Comparison of ENCODE assay signal across 18 mouse cellular contexts in genomic region chr10:56599923-56600322, GRCm38 (mm10).
DNase-seq lines count a peak whose midpoint lies in the region; ATAC-seq and TF ChIP-seq lines count a peak whose summit lies in the region.
"Had no signal": no experiment of that assay in that cellular context is flagged by ENCODE, and none has a peak within 500 bp of the region (broad histone marks: within the 10 kb centered on the region; RNA-seq: fewer than 3 reads in every experiment).

No protein-coding gene starts in this region.

- H3K36me3 ChIP-seq in intestine, postnatal 0 days (ENCODE audit: control insufficient read depth, insufficient read depth), result no peaks in the 10 kb centered on the region
- H3K36me3 ChIP-seq in intestine, embryonic 15.5 days, result no peaks in the 10 kb centered on the region
- no peaks in the 10 kb centered on the region for H3K36me3 ChIP-seq in kidney, adult 2 months (ENCODE audit: control insufficient read depth, insufficient read depth, low read length)
- no peaks in the 10 kb centered on the region for H3K36me3 ChIP-seq in forebrain, embryonic 11.5 days (ENCODE audit: control insufficient read depth, insufficient read depth, low read length)
- H3K36me3 ChIP-seq: embryonic facial prominence, embryonic 13.5 days; forebrain, embryonic 12.5 days; limb, embryonic 15.5 days; midbrain, embryonic 12.5 days; stomach, embryonic 15.5 days had no signal

- H3K4me1 ChIP-seq in intestine, postnatal 0 days (replicated peaks; ENCODE audit: control insufficient read depth, insufficient read depth, low read length), result no peaks in the 10 kb centered on the region
- H3K4me1 ChIP-seq in intestine, embryonic 15.5 days (replicated peaks), result no peaks in the 10 kb centered on the region
- no peaks in the 10 kb centered on the region for H3K4me1 ChIP-seq in kidney, adult 2 months (ENCODE audit: control insufficient read depth, insufficient read depth, low read length)
- H3K4me1 ChIP-seq in forebrain, embryonic 11.5 days (replicated peaks; ENCODE audit: control insufficient read depth, insufficient read depth, low read length), result no peaks in the 10 kb centered on the region
- H3K4me1 ChIP-seq: forebrain, embryonic 12.5 days; limb, embryonic 15.5 days; midbrain, embryonic 12.5 days; stomach, embryonic 15.5 days had no signal

- H3K9me3 ChIP-seq in intestine, postnatal 0 days (ENCODE audit: control insufficient read depth), result no peaks in the 10 kb centered on the region
- no peaks in the 10 kb centered on the region for H3K9me3 ChIP-seq in intestine, embryonic 15.5 days
- H3K9me3 ChIP-seq in forebrain, embryonic 11.5 days (ENCODE audit: control insufficient read depth, low read length), result no peaks in the 10 kb centered on the region
- H3K9me3 ChIP-seq: embryonic facial prominence, embryonic 13.5 days; forebrain, embryonic 12.5 days; limb, embryonic 15.5 days; midbrain, embryonic 12.5 days; stomach, embryonic 15.5 days had no signal

- no peak overlapping the region for H3K9ac ChIP-seq in intestine, postnatal 0 days (ENCODE audit: low read depth, low read length)
- no peak overlapping the region for H3K9ac ChIP-seq in intestine, embryonic 15.5 days
- H3K9ac ChIP-seq in forebrain, embryonic 11.5 days (ENCODE audit: low read length), result no peak overlapping the region
- H3K9ac ChIP-seq: embryonic facial prominence, embryonic 13.5 days; forebrain, embryonic 12.5 days; limb, embryonic 15.5 days; midbrain, embryonic 12.5 days; stomach, embryonic 15.5 days had no signal

- no peak overlapping the region for H3K4me2 ChIP-seq in intestine, postnatal 0 days (replicated peaks; ENCODE audit: low read depth)
- no peak overlapping the region for H3K4me2 ChIP-seq in intestine, embryonic 15.5 days (replicated peaks)
- H3K4me2 ChIP-seq in forebrain, embryonic 11.5 days (ENCODE audit: low read depth, low read length, severe bottlenecking), result no peak overlapping the region
- H3K4me2 ChIP-seq: embryonic facial prominence, embryonic 13.5 days; forebrain, embryonic 12.5 days; limb, embryonic 15.5 days; midbrain, embryonic 12.5 days; stomach, embryonic 15.5 days had no signal

- no peak for ATAC-seq in intestine, postnatal 0 days
- ATAC-seq in intestine, embryonic 15.5 days, result no peak
- no peak for ATAC-seq in erythroid progenitor cell, adult 5-6 weeks (replicated peaks; ENCODE audit: low FRiP score, poor library complexity, severe bottlenecking)
- ATAC-seq in forebrain, embryonic 11.5 days (replicated peaks; ENCODE audit: low FRiP score), result no peak
- ATAC-seq: hindbrain, postnatal 0 days had no signal

- WGBS in intestine, postnatal 0 days, result 62% methylated on average over 4 of the region's 4 CpGs
- 47% methylated on average over 4 of the region's 4 CpGs for WGBS in intestine, embryonic 15.5 days
- 35% methylated on average over 4 of the region's 4 CpGs for WGBS in kidney, adult 2 months
- 74% methylated on average over 4 of the region's 4 CpGs for WGBS in forebrain, embryonic 11.5 days

- peak; percentile 15; the same call in 1 of the 2 replicates for TF ChIP-seq CTCF in intestine, postnatal 0 days (IDR thresholded peaks at IDR 0.05; ENCODE audit: low read depth)
- no peak for TF ChIP-seq CTCF in kidney, adult 2 months (conservative IDR thresholded peaks at IDR 0.05; ENCODE audit: insufficient read depth, insufficient read length, low read depth, low read length)

- no peak overlapping the region for H3K4me3 ChIP-seq in intestine, postnatal 0 days (ENCODE audit: low read depth, low read length)
- H3K4me3 ChIP-seq in intestine, embryonic 15.5 days (replicated peaks), result no peak overlapping the region
- H3K4me3 ChIP-seq in kidney, adult 2 months (ENCODE audit: insufficient read depth, low read depth, low read length), result no peak overlapping the region
- no peak overlapping the region for H3K4me3 ChIP-seq in forebrain, embryonic 11.5 days (ENCODE audit: low read depth, low read length)
- H3K4me3 ChIP-seq: embryonic facial prominence, embryonic 13.5 days; forebrain, embryonic 12.5 days; limb, embryonic 15.5 days; midbrain, embryonic 12.5 days; stomach, embryonic 15.5 days had no signal

- H3K27me3 ChIP-seq in intestine, postnatal 0 days (replicated peaks; ENCODE audit: control insufficient read depth, insufficient read depth, low read length), result no peaks in the 10 kb centered on the region
- H3K27me3 ChIP-seq in intestine, embryonic 15.5 days (replicated peaks), result no peaks in the 10 kb centered on the region
- H3K27me3 ChIP-seq in kidney, adult 2 months (replicated peaks; ENCODE audit: control insufficient read depth, insufficient read depth, low read length), result no peaks in the 10 kb centered on the region
- no peaks in the 10 kb centered on the region for H3K27me3 ChIP-seq in forebrain, embryonic 11.5 days (ENCODE audit: control insufficient read depth, insufficient read depth, low read length)
- H3K27me3 ChIP-seq: embryonic facial prominence, embryonic 13.5 days; forebrain, embryonic 12.5 days; limb, embryonic 15.5 days; midbrain, embryonic 12.5 days; stomach, embryonic 15.5 days had no signal

- no peak for TF ChIP-seq POLR2A in kidney, adult 2 months (IDR thresholded peaks at IDR 0.05; ENCODE audit: low read depth, low read length)

- H3K27ac ChIP-seq in intestine, postnatal 0 days (ENCODE audit: low read depth, low read length), result no peak overlapping the region
- H3K27ac ChIP-seq in intestine, embryonic 15.5 days, result no peak overlapping the region
- H3K27ac ChIP-seq in kidney, adult 2 months (ENCODE audit: insufficient read depth, low read depth, low read length), result peak overlapping the region; percentile 45; the same call in 1 of the 2 replicates
- H3K27ac ChIP-seq in forebrain, embryonic 11.5 days (ENCODE audit: low read depth, low read length), result no peak overlapping the region
- H3K27ac ChIP-seq: embryonic facial prominence, embryonic 13.5 days; forebrain, embryonic 12.5 days; hindbrain, postnatal 0 days; limb, embryonic 15.5 days; midbrain, embryonic 12.5 days; stomach, embryonic 15.5 days had no signal

- DNase-seq in adrenal gland, adult 2 months, result peak; percentile 13
- no peak for DNase-seq in adrenal gland, postnatal 25 days
- peak; percentile 58 for DNase-seq in kidney, adult 2 months
- peak; percentile 12 for DNase-seq in lung, postnatal 14 days
- DNase-seq in forebrain, embryonic 11.5 days (ENCODE audit: low spot score), result no peak
- DNase-seq: adrenal gland, postnatal 36 days; cerebellum, postnatal 36 days; right cerebral cortex, postnatal 4 days; thymus, postnatal 25 days had no signal

Comparison
In these comparisons a context has a peak if more than half of its experiments do, and no peak if none do; other contexts are left out.
1. DNase-seq: peak in adrenal gland, adult 2 months (single experiment), kidney, adult 2 months (single experiment) and lung, postnatal 14 days (single experiment); none in adrenal gland, postnatal 25 days (single experiment) and forebrain, embryonic 11.5 days (single experiment).